Mouse (Mus musculus) thymus, postnatal 0 days (tissue): ENCODE measurements around the gene Nell1. TPM values are rescaled to one million over a fixed set of nuclear protein-coding genes. Genes with fewer than 3 reads are reported as not detected.

Experiments used
- DNase-seq: peaks from one replicate; pipeline ENCODE4 v3.0.0-alpha.2; 2015; ENCODE audit warnings: low spot score
- polyA plus RNA-seq: library from polyadenylated mRNA; unstranded; fragments of >200 nt; fragmentation: Nextera tagmentation; extraction: Ambion mirVana; gene quantifications from 2 replicates; pipeline ENCODE4 v1.2.1, GENCODE M21; 2015

Nell1 gene
- polyA plus RNA-seq, 1 experiment from 2014 or later = 0.10 TPM

- DNase-seq = no peak
These were observed 540.2 kb downstream of the Nell1 start for GRCm38 (mm10) chr7:50514830-50515229.

- no peak for DNase-seq
These were observed 542.0 kb downstream of the Nell1 start for GRCm38 (mm10) chr7:50516681-50517080.

- no peak for DNase-seq
These were observed 568.7 kb downstream of the Nell1 start for GRCm38 (mm10) chr7:50543373-50543772.

- no peak for DNase-seq
These were observed 574.9 kb downstream of the Nell1 start for GRCm38 (mm10) chr7:50549572-50549971.

- DNase-seq = no peak
These were observed 576.8 kb downstream of the Nell1 start for GRCm38 (mm10) chr7:50551426-50551825.

GRCm38 (mm10) chr7:50562708-50563107, 588.0 kb downstream of the Nell1 start:
- DNase-seq = no peak

GRCm38 (mm10) chr7:50573841-50574240, 599.2 kb downstream of the Nell1 start:
- DNase-seq = no peak

- no peak for DNase-seq
These were observed 614.2 kb downstream of the Nell1 start for GRCm38 (mm10) chr7:50588642-50589424.

GRCm38 (mm10) chr7:50598890-50599289, 624.2 kb downstream of the Nell1 start, which contains the start of gene 4933405O20Rik:
4933405O20Rik (plus strand) TSS chr7:50599190.
- DNase-seq = no peak

- no peak for DNase-seq
These were observed 639.4 kb downstream of the Nell1 start for GRCm38 (mm10) chr7:50614101-50614500.

- DNase-seq = no peak
These were observed 654.5 kb downstream of the Nell1 start for GRCm38 (mm10) chr7:50629186-50629585.

- DNase-seq = no peak
These were observed 658.5 kb downstream of the Nell1 start for GRCm38 (mm10) chr7:50633147-50633546.

GRCm38 (mm10) chr7:50672266-50672665, 697.6 kb downstream of the Nell1 start:
- no peak for DNase-seq

GRCm38 (mm10) chr7:50675444-50675843, 700.8 kb downstream of the Nell1 start:
- no peak for DNase-seq

- no peak for DNase-seq
These were observed 702.8 kb downstream of the Nell1 start for GRCm38 (mm10) chr7:50677511-50677910.

- no peak for DNase-seq
These were observed 711.7 kb downstream of the Nell1 start for GRCm38 (mm10) chr7:50686337-50686736.

GRCm38 (mm10) chr7:50725166-50725565, 750.5 kb downstream of the Nell1 start:
- DNase-seq = no peak

GRCm38 (mm10) chr7:50730951-50731350, 756.3 kb downstream of the Nell1 start:
- no peak for DNase-seq

GRCm38 (mm10) chr7:50755516-50755915, 780.9 kb downstream of the Nell1 start:
- DNase-seq = no peak

GRCm38 (mm10) chr7:50756409-50756808, 781.7 kb downstream of the Nell1 start:
- DNase-seq = no peak

GRCm38 (mm10) chr7:50773516-50773915, 798.9 kb downstream of the Nell1 start:
- DNase-seq = no peak

GRCm38 (mm10) chr7:50781105-50781504, 806.4 kb downstream of the Nell1 start:
- no peak for DNase-seq

- DNase-seq = no peak
These were observed 809.0 kb downstream of the Nell1 start for GRCm38 (mm10) chr7:50783652-50784051.
